Mouse (Mus musculus) G1E (cell line): ENCODE data around the gene Epha8. TPM values are rescaled to one million over a fixed set of nuclear protein-coding genes. Genes with fewer than 3 reads are reported as not detected.
A peak's percentile ranks its signal among the peaks of the same experiment; 100 is the strongest.

ENCODE experiments used
- ATAC-seq: 2 replicates; pipeline ENCODE4 v1.8.0; 2016; ENCODE audit warnings: mild to moderate bottlenecking; ENCODE audit not compliant: insufficient number of reproducible peaks, poor library complexity, low FRiP score, severe bottlenecking; ENCODE audit errors: extremely low read depth
- DNase-seq: peaks from one replicate; pipeline ENCODE4 v3.0.0; 2012; ENCODE audit warnings: low spot score
- H3K27me3 ChIP-seq: 2 replicates; pipeline ENCODE4 v1.6.1; 2012; ENCODE audit warnings: mild to moderate bottlenecking, low read length, inconsistent platforms; ENCODE audit not compliant: insufficient read depth
- H3K36me3 ChIP-seq: replicated peaks from 2 replicates; pipeline ENCODE3; 2012; ENCODE audit warnings: mild to moderate bottlenecking, inconsistent platforms
- H3K4me1 ChIP-seq: 2 replicates; pipeline ENCODE4 v1.6.1; 2012; ENCODE audit warnings: low read depth, low read length, inconsistent platforms, mixed read lengths; ENCODE audit not compliant: insufficient read depth
- H3K4me3 ChIP-seq: 2 replicates; pipeline ENCODE4 v1.5.1; 2012; ENCODE audit warnings: low read depth, mild to moderate bottlenecking, inconsistent platforms, low read length, moderate library complexity, mixed read lengths
- H3K9me3 ChIP-seq: replicated peaks from 2 replicates; pipeline ENCODE4 v1.6.1; 2012; ENCODE audit warnings: inconsistent platforms
- CTCF ChIP-seq: IDR thresholded peaks from 2 replicates; pipeline ENCODE4 v1.5.1; 2012; ENCODE audit warnings: low read depth, low read length, inconsistent platforms, mixed read lengths
- GATA1 ChIP-seq: IDR thresholded peaks from 2 replicates; pipeline ENCODE4 v1.6.1; 2012; ENCODE audit warnings: borderline replicate concordance, low read length, inconsistent platforms, mixed read lengths
- GATA2 ChIP-seq: IDR thresholded peaks from 2 replicates; pipeline ENCODE4 v1.6.1; 2012; ENCODE audit warnings: low read depth, low read length, inconsistent platforms, borderline replicate concordance
- POLR2AphosphoS5 ChIP-seq: IDR thresholded peaks from 2 replicates; pipeline ENCODE4 v1.6.1; 2012; ENCODE audit warnings: low read depth, low read length, inconsistent platforms; ENCODE audit not compliant: insufficient replicate concordance
- TAL1 ChIP-seq: conservative IDR thresholded peaks from 2 replicates; pipeline ENCODE4 v1.6.1; 2012; ENCODE audit warnings: low read depth, low read length, inconsistent platforms, mixed read lengths
- polyA plus RNA-seq: library from polyadenylated mRNA; stranded (reverse); fragments of >175 nt; gene quantifications from 2 replicates; pipeline ENCODE4 v1.2.3, GENCODE M21; 2012
- total RNA-seq, 2 experiments: library from RNA; stranded (forward) in 1 of 2; stranded (reverse) in 1 of 2; fragments of 200-1000 nt in 1 of 2; fragments of >200 nt in 1 of 2; fragmentation: Nextera tagmentation in 1 of 2; gene quantifications; 2 replicates each; pipeline ENCODE4 v1.2.3; 2014 to 2017

Gene Epha8
- total and polyA plus RNA-seq, 3 experiments: 0.11 TPM; not detected in 2

GRCm38 (mm10) chr4:136930474-136930873 lies 26.1 kb downstream of the Epha8 start:
- Histone ChIP-seq H3K4me3 (no peak overlapping the region), H3K27me3 (peaks cover 5% of the 10 kb centered on the region)
- TF ChIP-seq POLR2AphosphoS5 (no peak), GATA2 (no peak), CTCF (no peak), GATA1 (no peak), TAL1 (no peak)

GRCm38 (mm10) chr4:136928928-136929327 lies 27.7 kb downstream of the Epha8 start:
- H3K36me3 ChIP-seq: no peaks in the 10 kb centered on the region
- no peak overlapping the region for H3K4me3 ChIP-seq
- peaks cover 8% of the 10 kb centered on the region for H3K4me1 ChIP-seq
- H3K27me3 ChIP-seq: peaks cover 5% of the 10 kb centered on the region
- H3K9me3 ChIP-seq: no peaks in the 10 kb centered on the region
- DNase-seq (peak; percentile 24), ATAC-seq (no peak)
- no peak for TF ChIP-seq TAL1
- no peak for TF ChIP-seq GATA1
- TF ChIP-seq POLR2AphosphoS5: no peak
- no peak for TF ChIP-seq CTCF
- no peak for TF ChIP-seq GATA2

More at GRCm38 (mm10) chr4:136930474-136930873, 26.1 kb downstream of the Epha8 start:
- Histone ChIP-seq H3K4me1 (peaks cover 15% of the 10 kb centered on the region), H3K36me3 (no peaks in the 10 kb centered on the region), H3K9me3 (no peaks in the 10 kb centered on the region)
- no peak for ATAC-seq
- DNase-seq: no peak

- H3K9me3 ChIP-seq: no peaks in the 10 kb centered on the region
- H3K27me3 ChIP-seq: no peaks in the 10 kb centered on the region
- no peak overlapping the region for H3K4me3 ChIP-seq
- no peak for TF ChIP-seq GATA2
- no peak for TF ChIP-seq POLR2AphosphoS5
- no peak for TF ChIP-seq TAL1
- TF ChIP-seq GATA1: no peak
- TF ChIP-seq CTCF: no peak
- DNase-seq (no peak), ATAC-seq (no peak)
- peaks cover 8% of the 10 kb centered on the region for H3K4me1 ChIP-seq
- H3K36me3 ChIP-seq: no peaks in the 10 kb centered on the region
Observed at GRCm38 (mm10) chr4:136925804-136926203, 30.8 kb downstream of the Epha8 start.

- DNase-seq: peak; percentile 47
- Histone ChIP-seq H3K4me3 (no peak overlapping the region), H3K9me3 (no peaks in the 10 kb centered on the region), H3K4me1 (no peaks in the 10 kb centered on the region), H3K36me3 (no peaks in the 10 kb centered on the region), H3K27me3 (no peaks in the 10 kb centered on the region)
- TF ChIP-seq TAL1: no peak
- TF ChIP-seq GATA2: no peak
- no peak for TF ChIP-seq POLR2AphosphoS5
- TF ChIP-seq GATA1: no peak
- no peak for TF ChIP-seq CTCF
- ATAC-seq: no peak
Observed at GRCm38 (mm10) chr4:136924529-136924928, 32.1 kb downstream of the Epha8 start.

- no peak overlapping the region for H3K4me3 ChIP-seq
- H3K36me3 ChIP-seq: no peaks in the 10 kb centered on the region
- ATAC-seq (no peak), DNase-seq (no peak)
- no peak for TF ChIP-seq GATA1
- TF ChIP-seq CTCF: no peak
- no peak for TF ChIP-seq GATA2
- TF ChIP-seq POLR2AphosphoS5: no peak
- no peak for TF ChIP-seq TAL1
- peaks cover 2% of the 10 kb centered on the region; the same call in 1 of the 2 replicates for H3K27me3 ChIP-seq
- no peaks in the 10 kb centered on the region for H3K4me1 ChIP-seq
- no peaks in the 10 kb centered on the region for H3K9me3 ChIP-seq
Observed at GRCm38 (mm10) chr4:136919526-136919925, 37.1 kb downstream of the Epha8 start.

- DNase-seq (no peak), ATAC-seq (no peak)
- Histone ChIP-seq H3K4me3 (no peak overlapping the region), H3K9me3 (no peaks in the 10 kb centered on the region), H3K36me3 (no peaks in the 10 kb centered on the region), H3K4me1 (no peaks in the 10 kb centered on the region), H3K27me3 (peaks cover 2% of the 10 kb centered on the region; the same call in 1 of the 2 replicates)
- TF ChIP-seq GATA2 (no peak), TAL1 (no peak), POLR2AphosphoS5 (no peak), GATA1 (no peak), CTCF (no peak)
Observed at GRCm38 (mm10) chr4:136918834-136919233, 37.8 kb downstream of the Epha8 start.

GRCm38 (mm10) chr4:136917165-136917524 lies 39.5 kb downstream of the Epha8 start:
- H3K9me3 ChIP-seq: no peaks in the 10 kb centered on the region
- H3K4me1 ChIP-seq: no peaks in the 10 kb centered on the region
- no peak overlapping the region for H3K4me3 ChIP-seq
- DNase-seq (no peak), ATAC-seq (no peak)
- H3K27me3 ChIP-seq: peaks cover 2% of the 10 kb centered on the region; the same call in 1 of the 2 replicates
- TF ChIP-seq GATA1 (no peak), POLR2AphosphoS5 (no peak), GATA2 (no peak), TAL1 (no peak), CTCF (no peak)
- H3K36me3 ChIP-seq: no peaks in the 10 kb centered on the region
